ENCODE assay signal across 8 mouse cellular contexts in genomic region chr3:132683447-132684230, GRCm38 (mm10). TPM values are rescaled to one million over a fixed set of nuclear protein-coding genes. Genes with fewer than 3 reads are reported as not detected.
DNase-seq lines count a peak whose midpoint lies in the region; ATAC-seq lines count a peak whose summit lies in the region.

Gene Tbck, plus strand, starts transcription at chr3:132684144.

- H3K27ac ChIP-seq in intestine, embryonic 14.5 days (ENCODE audit: low read depth): peak within 1 kb of the TSS; percentile 96

- peak; percentile 92 to 96 for DNase-seq in adrenal gland, adult 18-20 months (ENCODE audit: low spot score in 2 of 2)
- DNase-seq in embryo, embryonic 11 days: peak; percentile 94
- DNase-seq in gastrocnemius, postnatal 25 days: peak; percentile 90
- DNase-seq in intestine, embryonic 14.5 days (ENCODE audit: low spot score): peak; percentile 98
- peak; percentile 93 to 94 for DNase-seq in left cerebral cortex, postnatal 14 days (ENCODE audit: low spot score in 2 of 2)
- DNase-seq in mesoderm, embryonic 11.5 days (ENCODE audit: low read depth, low spot score): peak; percentile 90
- peak; percentile 86 to 89 for DNase-seq in right cerebral cortex, postnatal 36 days (ENCODE audit: low spot score in 2 of 2)
- peak; percentile 94 for DNase-seq in yolk sac, embryonic 10.5 days (ENCODE audit: low spot score)

- H3K4me2 ChIP-seq in intestine, embryonic 14.5 days (ENCODE audit: low read length): peak within 1 kb of the TSS; percentile 62

- peaks cover 16% of the 10 kb centered on the region for H3K36me3 ChIP-seq in intestine, embryonic 14.5 days (ENCODE audit: control insufficient read depth, insufficient read depth, low read length)

- intact Hi-C loops in left cerebral cortex, postnatal 14 days (cut with DNase I): no loop called here

- under 1% methylated on average over 42 of the region's 42 CpGs for WGBS in intestine, embryonic 14.5 days

- peak; percentile 98 for ATAC-seq in intestine, embryonic 14.5 days (replicated peaks; ENCODE audit: low FRiP score, low TSS enrichment, low read depth)

- H3K9ac ChIP-seq in intestine, embryonic 14.5 days (ENCODE audit: low read length): peak within 1 kb of the TSS; percentile 99

- H3K9me3 ChIP-seq in intestine, embryonic 14.5 days (ENCODE audit: control insufficient read depth, low read length): no peaks in the 10 kb centered on the region

- peaks cover 11% of the 10 kb centered on the region for H3K4me1 ChIP-seq in intestine, embryonic 14.5 days (replicated peaks; ENCODE audit: control insufficient read depth, insufficient read depth, low read length)

- H3K4me3 ChIP-seq in intestine, embryonic 14.5 days (ENCODE audit: low read depth, low read length): peak within 1 kb of the TSS; percentile 88

- no peaks in the 10 kb centered on the region for H3K27me3 ChIP-seq in intestine, embryonic 14.5 days (replicated peaks; ENCODE audit: control insufficient read depth, insufficient read depth, low read length)

RNA-seq across cellular contexts. Expression of gene Tbck, which starts in this region (rescaled TPM):
- total RNA-seq in adrenal gland, adult 18-20 months (2021): 10 to 100 TPM; 18.7 to 18.9 TPM
- total RNA-seq in gastrocnemius, postnatal 25 days (2021): 1 to 10 TPM; 8.2 to 8.9 TPM
- polyA plus RNA-seq in intestine, embryonic 14.5 days (2014; fragmentation: Nextera tagmentation; extraction: Ambion mirVana): 17.6 and 19.5 TPM in 2 replicates
- total RNA-seq in left cerebral cortex, postnatal 14 days (2021): 10 to 100 TPM; 33.1 to 33.7 TPM

Comparison
In these comparisons a context has a peak if more than half of its experiments do, and no peak if none do; other contexts are left out.
1. Peak in every context shown above with its lines: DNase-seq, ATAC-seq, H3K4me3 ChIP-seq and H3K27ac ChIP-seq.